Mouse (Mus musculus) G1E (cell line): ENCODE data around the gene Tfdp2. TPM values are rescaled to one million over a fixed set of nuclear protein-coding genes. Genes with fewer than 3 reads are reported as not detected.

Source experiments
- ATAC-seq: 2 replicates; pipeline ENCODE4 v1.8.0; 2016; ENCODE audit warnings: mild to moderate bottlenecking; ENCODE audit not compliant: insufficient number of reproducible peaks, poor library complexity, low FRiP score, severe bottlenecking; ENCODE audit errors: extremely low read depth
- DNase-seq: peaks from one replicate; pipeline ENCODE4 v3.0.0; 2012; ENCODE audit warnings: low spot score
- H3K27me3 ChIP-seq: 2 replicates; pipeline ENCODE4 v1.6.1; 2012; ENCODE audit warnings: mild to moderate bottlenecking, low read length, inconsistent platforms; ENCODE audit not compliant: insufficient read depth
- H3K36me3 ChIP-seq: replicated peaks from 2 replicates; pipeline ENCODE3; 2012; ENCODE audit warnings: mild to moderate bottlenecking, inconsistent platforms
- H3K4me1 ChIP-seq: 2 replicates; pipeline ENCODE4 v1.6.1; 2012; ENCODE audit warnings: low read depth, low read length, inconsistent platforms, mixed read lengths; ENCODE audit not compliant: insufficient read depth
- H3K4me3 ChIP-seq: 2 replicates; pipeline ENCODE4 v1.5.1; 2012; ENCODE audit warnings: low read depth, mild to moderate bottlenecking, inconsistent platforms, low read length, moderate library complexity, mixed read lengths
- H3K9me3 ChIP-seq: replicated peaks from 2 replicates; pipeline ENCODE4 v1.6.1; 2012; ENCODE audit warnings: inconsistent platforms
- CTCF ChIP-seq: IDR thresholded peaks from 2 replicates; pipeline ENCODE4 v1.5.1; 2012; ENCODE audit warnings: low read depth, low read length, inconsistent platforms, mixed read lengths
- GATA1 ChIP-seq: IDR thresholded peaks from 2 replicates; pipeline ENCODE4 v1.6.1; 2012; ENCODE audit warnings: borderline replicate concordance, low read length, inconsistent platforms, mixed read lengths
- GATA2 ChIP-seq: IDR thresholded peaks from 2 replicates; pipeline ENCODE4 v1.6.1; 2012; ENCODE audit warnings: low read depth, low read length, inconsistent platforms, borderline replicate concordance
- POLR2AphosphoS5 ChIP-seq: IDR thresholded peaks from 2 replicates; pipeline ENCODE4 v1.6.1; 2012; ENCODE audit warnings: low read depth, low read length, inconsistent platforms; ENCODE audit not compliant: insufficient replicate concordance
- TAL1 ChIP-seq: conservative IDR thresholded peaks from 2 replicates; pipeline ENCODE4 v1.6.1; 2012; ENCODE audit warnings: low read depth, low read length, inconsistent platforms, mixed read lengths
- polyA plus RNA-seq: library from polyadenylated mRNA; stranded (reverse); fragments of >175 nt; gene quantifications from 2 replicates; pipeline ENCODE4 v1.2.3, GENCODE M21; 2012
- total RNA-seq, 2 experiments: library from RNA; stranded (forward) in 1 of 2; stranded (reverse) in 1 of 2; fragments of 200-1000 nt in 1 of 2; fragments of >200 nt in 1 of 2; fragmentation: Nextera tagmentation in 1 of 2; gene quantifications; 2 replicates each; pipeline ENCODE4 v1.2.3; 2014 to 2017

Gene Tfdp2
- total and polyA plus RNA-seq, 3 experiments, result 10.7 to 101 (median 42.7) TPM

DNA sequence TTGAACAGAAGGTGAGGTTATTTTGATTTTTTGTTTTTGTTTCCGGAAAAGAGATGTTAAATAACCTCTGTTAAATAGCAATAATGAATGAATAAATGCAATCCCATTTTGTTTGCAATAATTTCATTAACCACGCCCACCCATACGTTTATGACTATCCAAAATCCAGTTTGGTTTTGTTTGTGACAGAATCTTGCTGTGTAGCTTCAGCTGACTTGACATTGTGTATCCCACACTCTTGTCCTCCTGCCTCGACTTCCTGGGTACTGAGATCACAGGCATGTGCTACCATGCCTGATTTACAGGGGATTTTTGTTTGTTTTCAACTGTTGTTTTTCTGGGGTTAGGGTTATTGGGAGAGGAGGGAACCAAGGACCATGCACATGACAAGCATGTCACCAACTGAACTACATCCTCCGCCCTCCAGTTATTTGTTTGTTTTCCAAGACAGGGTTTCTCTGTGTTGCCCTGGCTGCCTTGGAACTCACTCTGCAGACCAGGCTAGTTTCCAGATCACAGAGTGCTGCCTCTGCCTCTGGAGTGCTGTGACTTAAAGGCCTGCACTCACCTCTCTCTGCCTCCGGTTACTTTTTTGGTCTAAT lies 169.3 kb downstream of the Tfdp2 start:
- peaks cover 3% of the 10 kb centered on the region; the same call in 1 of the 2 replicates for H3K9me3 ChIP-seq
- peaks cover 12% of the 10 kb centered on the region for H3K36me3 ChIP-seq
- TF ChIP-seq CTCF (no peak), POLR2AphosphoS5 (no peak), GATA2 (no peak), GATA1 (no peak), TAL1 (no peak)
- DNase-seq, result no peak
- no peak overlapping the region for H3K4me3 ChIP-seq
- H3K4me1 ChIP-seq, result peaks cover 35% of the 10 kb centered on the region
- ATAC-seq, result no peak
- H3K27me3 ChIP-seq, result no peaks in the 10 kb centered on the region

DNA sequence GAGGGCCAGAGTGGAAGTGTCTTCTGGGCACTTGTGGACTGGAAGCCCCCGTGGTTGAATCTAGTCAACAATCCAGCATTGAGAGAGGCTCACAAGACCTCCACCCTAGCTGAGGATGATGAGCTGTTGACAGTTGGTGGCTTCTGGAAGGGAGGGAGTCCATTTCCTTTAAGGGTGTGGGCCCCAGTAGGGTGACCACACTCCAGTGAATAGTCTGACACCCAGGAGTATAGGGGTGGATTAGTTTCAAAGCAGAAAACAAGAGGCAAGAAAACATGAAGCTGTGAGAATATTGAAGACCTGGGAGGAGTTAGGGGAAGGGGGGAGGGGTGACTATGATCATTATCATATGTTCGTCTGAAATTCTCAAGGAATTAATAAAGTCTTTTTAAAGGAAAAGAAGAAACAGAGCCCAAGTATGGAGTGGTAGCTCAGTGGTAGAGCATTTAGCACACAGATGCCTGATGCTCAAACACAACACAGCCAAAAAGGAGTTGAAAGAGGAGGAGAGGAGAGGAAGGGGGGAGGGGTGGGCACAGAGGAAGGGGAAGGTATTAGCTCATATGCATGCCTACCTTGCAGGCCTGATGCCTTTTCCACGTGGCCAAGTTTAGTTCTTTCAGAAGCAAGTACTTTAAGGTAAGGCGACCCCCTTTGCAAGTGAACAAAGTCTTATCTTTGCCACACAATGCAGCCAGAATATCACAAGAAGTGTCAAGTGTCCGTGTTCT lies 173.7 kb downstream of the Tfdp2 start:
- no peak; the same call in 1 of the 2 replicates for ATAC-seq
- no peak overlapping the region for H3K4me3 ChIP-seq
- peak; percentile 10 for DNase-seq
- peaks cover 3% of the 10 kb centered on the region; the same call in 1 of the 2 replicates for H3K27me3 ChIP-seq
- peaks cover 3% of the 10 kb centered on the region; the same call in 1 of the 2 replicates for H3K9me3 ChIP-seq
- no peak for TF ChIP-seq TAL1
- no peak for TF ChIP-seq GATA2
- TF ChIP-seq CTCF, result no peak
- no peak for TF ChIP-seq GATA1
- no peak for TF ChIP-seq POLR2AphosphoS5
- peaks cover 21% of the 10 kb centered on the region for H3K4me1 ChIP-seq
- no peaks in the 10 kb centered on the region for H3K36me3 ChIP-seq

DNA sequence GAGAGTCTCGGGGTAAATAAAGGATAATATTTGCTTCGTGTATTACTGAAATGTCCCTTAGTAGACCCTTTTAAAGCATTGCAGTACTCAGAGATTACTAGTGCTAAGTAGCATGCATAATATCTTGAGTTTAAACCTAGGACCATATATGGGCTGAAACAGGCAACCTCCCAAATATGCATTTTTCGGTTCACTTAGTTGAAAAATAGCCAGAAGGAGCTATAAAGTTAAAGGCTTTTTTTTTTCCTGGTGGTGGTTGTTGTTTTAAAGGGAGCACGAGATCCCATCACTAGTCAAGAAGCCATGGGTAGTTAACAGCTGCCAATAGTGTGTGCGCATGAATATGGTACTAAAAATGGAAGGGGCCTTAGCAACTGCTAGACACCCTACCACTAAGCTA lies 175.0 kb downstream of the Tfdp2 start:
- no peak for DNase-seq
- no peak for TF ChIP-seq GATA1
- TF ChIP-seq GATA2, result no peak
- no peak for TF ChIP-seq TAL1
- TF ChIP-seq CTCF, result no peak
- no peak for TF ChIP-seq POLR2AphosphoS5
- peaks cover 3% of the 10 kb centered on the region; the same call in 1 of the 2 replicates for H3K9me3 ChIP-seq
- peaks cover 16% of the 10 kb centered on the region for H3K4me1 ChIP-seq
- no peak overlapping the region for H3K4me3 ChIP-seq
- peaks cover 3% of the 10 kb centered on the region; the same call in 1 of the 2 replicates for H3K27me3 ChIP-seq
- H3K36me3 ChIP-seq, result no peaks in the 10 kb centered on the region
- ATAC-seq, result no peak

Other genes starting within 250 kb of the Tfdp2 start
- 57.9 and 64.9 TPM in 2 replicates for gene Xrn1, start 241.5 kb upstream of the Tfdp2 start, total RNA-seq (2014; fragmentation: Nextera tagmentation)
- gene Xrn1, start 241.5 kb upstream of the Tfdp2 start, total RNA-seq (2017), result 22.1 and 32.0 TPM in 2 replicates
- gene Xrn1, start 241.5 kb upstream of the Tfdp2 start, polyA plus RNA-seq, result 3.1 and 4.3 TPM in 2 replicates
- 7.1 and 11.9 TPM in 2 replicates for gene Gk5, start 76.9 kb upstream of the Tfdp2 start, total RNA-seq (2014; fragmentation: Nextera tagmentation)
- gene Gk5, start 76.9 kb upstream of the Tfdp2 start, total RNA-seq (2017), result 5.1 and 6.2 TPM in 2 replicates
- gene Gk5, start 76.9 kb upstream of the Tfdp2 start, polyA plus RNA-seq, result 1.1 and 1.6 TPM in 2 replicates
- gene Atp1b3, start 168.2 kb downstream of the Tfdp2 start, total RNA-seq (2014; fragmentation: Nextera tagmentation), result 79.5 and 86.8 TPM in 2 replicates
- 73.4 and 77.8 TPM in 2 replicates for gene Atp1b3, start 168.2 kb downstream of the Tfdp2 start, total RNA-seq (2017)
- 89.3 and 107 TPM in 2 replicates for gene Atp1b3, start 168.2 kb downstream of the Tfdp2 start, polyA plus RNA-seq